Comparison of ENCODE assay signal across 9 mouse cellular contexts in genomic region chr14:8092573-8092972, GRCm38 (mm10). TPM values are rescaled to one million over a fixed set of nuclear protein-coding genes. Genes with fewer than 3 reads are reported as not detected.
A peak's percentile ranks its signal among the peaks of the same experiment; 100 is the strongest.
DNase-seq lines count a peak whose midpoint lies in the region; ATAC-seq and TF ChIP-seq lines count a peak whose summit lies in the region.
"Had no signal": no experiment of that assay in that cellular context is flagged by ENCODE, and none has a peak within 500 bp of the region (broad histone marks: within the 10 kb centered on the region; RNA-seq: fewer than 3 reads in every experiment).

No protein-coding gene starts in this region.

- ATAC-seq in midbrain, embryonic 13.5 days = 0 out of 2 replicates have a peak, but pooled peaks have one; percentile 22
- peak; percentile 60 for ATAC-seq in forebrain, postnatal 0 days

- H3K4me3 ChIP-seq in gastrocnemius, adult 2 months = no peak overlapping the region
- H3K4me3 ChIP-seq in midbrain, embryonic 13.5 days (replicated peaks) = no peak overlapping the region
- no peak overlapping the region for H3K4me3 ChIP-seq in midbrain, embryonic 10.5 days
- no peak overlapping the region for H3K4me3 ChIP-seq in forebrain, postnatal 0 days (ENCODE audit: low read depth, low read length)
- H3K4me3 ChIP-seq: myocyte had no signal

- H3K27me3 ChIP-seq in midbrain, embryonic 13.5 days = no peaks in the 10 kb centered on the region
- H3K27me3 ChIP-seq in midbrain, embryonic 10.5 days (ENCODE audit: low read depth, poor library complexity, severe bottlenecking) = peaks cover 5% of the 10 kb centered on the region; the same call in 1 of the 2 replicates
- no peaks in the 10 kb centered on the region for H3K27me3 ChIP-seq in forebrain, postnatal 0 days (ENCODE audit: insufficient read depth, low read length)

- peaks cover 28% of the 10 kb centered on the region for H3K36me3 ChIP-seq in midbrain, embryonic 13.5 days
- peaks cover 35% of the 10 kb centered on the region for H3K36me3 ChIP-seq in midbrain, embryonic 10.5 days
- peaks cover 30% of the 10 kb centered on the region for H3K36me3 ChIP-seq in forebrain, postnatal 0 days (ENCODE audit: insufficient read depth)

- DNase-seq in gastrocnemius, adult 2 months = no peak
- no peak for DNase-seq in gastrocnemius, postnatal 36 days
- no peak for DNase-seq in midbrain, embryonic 10.5 days (ENCODE audit: low spot score)
- peak; percentile 57 for DNase-seq in forebrain, postnatal 0 days
- peak; percentile 69 for DNase-seq in retina, postnatal 1 day
- DNase-seq in frontal cortex, postnatal 14 days (ENCODE audit: low spot score in 2 of 2) = no peak
- no peak for DNase-seq in adrenal gland, adult 8-10 months

- intact Hi-C loops in gastrocnemius, adult 2 months (cut with DNase I) = loop anchor here (2.0 to 5.0 kb wide), 3 partner anchors 70 to 164 kb away; partner anchors contain the start of gene Kctd6
- intact Hi-C loops in gastrocnemius, postnatal 36 days (cut with DNase I) = loop anchor here (5.0 kb wide), 1 partner anchor 250 kb away; no protein-coding TSS in a partner anchor

- 92% methylated on average over 2 of the region's 2 CpGs for WGBS in midbrain, embryonic 13.5 days
- 91% methylated on average over 2 of the region's 2 CpGs for WGBS in midbrain, embryonic 10.5 days
- WGBS in forebrain, postnatal 0 days = 97% methylated on average over 2 of the region's 2 CpGs

- no peak overlapping the region for H3K4me2 ChIP-seq in midbrain, embryonic 13.5 days (replicated peaks)
- no peak overlapping the region for H3K4me2 ChIP-seq in forebrain, postnatal 0 days (ENCODE audit: low read depth)

- peak; percentile 64 for TF ChIP-seq CTCF in gastrocnemius, adult 2 months (IDR thresholded peaks at IDR 0.05)
- TF ChIP-seq CTCF in forebrain, postnatal 0 days (IDR thresholded peaks at IDR 0.05; ENCODE audit: low read depth) = peak; percentile 60

- H3K4me1 ChIP-seq in midbrain, embryonic 13.5 days (replicated peaks) = 0 out of 2 replicates have a peak, but pooled peaks cover under 1% of the 10 kb centered on the region
- H3K4me1 ChIP-seq in midbrain, embryonic 10.5 days = no peaks in the 10 kb centered on the region
- no peaks in the 10 kb centered on the region for H3K4me1 ChIP-seq in forebrain, postnatal 0 days (ENCODE audit: insufficient read depth)

- H3K27ac ChIP-seq in gastrocnemius, adult 2 months = no peak overlapping the region
- H3K27ac ChIP-seq in midbrain, embryonic 13.5 days = no peak overlapping the region
- no peak overlapping the region for H3K27ac ChIP-seq in midbrain, embryonic 10.5 days (replicated peaks)
- H3K27ac ChIP-seq in forebrain, postnatal 0 days (ENCODE audit: low read depth, low read length) = no peak overlapping the region

- no peak overlapping the region for H3K9ac ChIP-seq in midbrain, embryonic 13.5 days (replicated peaks)
- no peak overlapping the region for H3K9ac ChIP-seq in forebrain, postnatal 0 days

- H3K9me3 ChIP-seq in midbrain, embryonic 13.5 days = no peaks in the 10 kb centered on the region
- no peaks in the 10 kb centered on the region for H3K9me3 ChIP-seq in midbrain, embryonic 10.5 days (replicated peaks)
- H3K9me3 ChIP-seq in forebrain, postnatal 0 days (ENCODE audit: low read length) = no peaks in the 10 kb centered on the region

RNA-seq across cellular contexts. Expression of gene Pxk, which starts 5.4 kb away (rescaled TPM):
- total RNA-seq in gastrocnemius, adult 2 months (2021) = 10 to 100 TPM; 12.4 to 12.7 TPM
- 10 to 100 TPM; 10.7 to 12.2 TPM for total RNA-seq in gastrocnemius, postnatal 36 days (2021)
- 49.2 and 50.2 TPM in 2 replicates for polyA plus RNA-seq in midbrain, embryonic 13.5 days (2015; fragmentation: Nextera tagmentation; extraction: Ambion mirVana)
- 14.7 and 17.8 TPM in 2 replicates for polyA plus RNA-seq in midbrain, embryonic 10.5 days (2016; fragmentation: Nextera tagmentation; extraction: Ambion mirVana)
- 34.0 and 36.0 TPM in 2 replicates for total RNA-seq in forebrain, postnatal 0 days (2014; rRNA removed)
- polyA plus RNA-seq in forebrain, postnatal 0 days (2015; fragmentation: Nextera tagmentation; extraction: Ambion mirVana) = 38.6 and 45.1 TPM in 2 replicates
- 10 to 100 TPM; 62.3 to 72.3 (median 68.1) TPM for total RNA-seq in adrenal gland, adult 8-10 months (2022)

RNA-seq across cellular contexts. Expression of gene Rpp14, which starts 12.4 kb away (rescaled TPM):
- total RNA-seq in gastrocnemius, adult 2 months (2021) = 10 to 100 TPM; 24.2 to 31.5 TPM
- total RNA-seq in gastrocnemius, postnatal 36 days (2021) = 10 to 100 TPM; 24.5 to 28.4 TPM
- 47.9 and 52.4 TPM in 2 replicates for polyA plus RNA-seq in midbrain, embryonic 13.5 days (2015; fragmentation: Nextera tagmentation; extraction: Ambion mirVana)
- 57.5 and 60.1 TPM in 2 replicates for polyA plus RNA-seq in midbrain, embryonic 10.5 days (2016; fragmentation: Nextera tagmentation; extraction: Ambion mirVana)
- total RNA-seq in forebrain, postnatal 0 days (2014; rRNA removed) = 40.5 and 47.7 TPM in 2 replicates
- 37.3 and 43.8 TPM in 2 replicates for polyA plus RNA-seq in forebrain, postnatal 0 days (2015; fragmentation: Nextera tagmentation; extraction: Ambion mirVana)
- 10 to 100 TPM; 35.2 to 44.8 (median 41.3) TPM for total RNA-seq in adrenal gland, adult 8-10 months (2022)

Comparison
In these comparisons a context has a peak if more than half of its experiments do, and no peak if none do; other contexts are left out.
1. DNase-seq: peak in forebrain, postnatal 0 days (single experiment) and retina, postnatal 1 day (single experiment); none in gastrocnemius, adult 2 months (single experiment), gastrocnemius, postnatal 36 days (0 of 2), midbrain, embryonic 10.5 days (single experiment), frontal cortex, postnatal 14 days (0 of 2) and adrenal gland, adult 8-10 months (single experiment).